Mouse (Mus musculus): ENCODE measurements at regions not wholly inside any gene's neighbourhood (a gene's known extent, or its start where the extent isn't known, plus 50 kb on each side); places are given as distances from the start of the nearest gene placed in this dataset.

- no peak overlapping the region for H3K27ac ChIP-seq (replicated peaks; ENCODE audit: low read depth, low read length)
- 69% methylated on average over 5 of the region's 5 CpGs for WGBS
- no peak overlapping the region for H3K4me3 ChIP-seq (replicated peaks; ENCODE audit: low read length)
- no peak for DNase-seq (ENCODE audit: low spot score)
- no peak for ATAC-seq (ENCODE audit: low FRiP score, low read depth)
- no peaks in the 10 kb centered on the region for H3K4me1 ChIP-seq (ENCODE audit: control insufficient read depth, insufficient read depth, low read length)
- no peaks in the 10 kb centered on the region for H3K36me3 ChIP-seq (ENCODE audit: control insufficient read depth, insufficient read depth, low read length)
- H3K4me2 ChIP-seq (replicated peaks; ENCODE audit: low read depth, low read length, severe bottlenecking) = no peak overlapping the region
- no peaks in the 10 kb centered on the region for H3K27me3 ChIP-seq (ENCODE audit: control insufficient read depth, insufficient read depth, low read length)
- TF ChIP-seq POLR2A (IDR thresholded peaks at IDR 0.05; ENCODE audit: borderline replicate concordance, extremely low read depth, insufficient read depth, insufficient read length) = no peak
- H3K9ac ChIP-seq (ENCODE audit: low read depth, low read length, severe bottlenecking) = no peak overlapping the region
- no peaks in the 10 kb centered on the region for H3K9me3 ChIP-seq (ENCODE audit: control insufficient read depth, low read length)
Measured at GRCm38 (mm10) chr13:34550130-34550884, 103.0 kb downstream of the Pxdc1 start.

GRCm38 (mm10) chr13:34540646-34541045 is 112.6 kb downstream of the Pxdc1 start:
- ATAC-seq (ENCODE audit: low FRiP score, low read depth) (no peak), DNase-seq (ENCODE audit: low spot score) (no peak)
- 94% methylated on average over 2 of the region's 2 CpGs for WGBS
- TF ChIP-seq POLR2A (IDR thresholded peaks at IDR 0.05; ENCODE audit: borderline replicate concordance, extremely low read depth, insufficient read depth, insufficient read length) = no peak
- Histone ChIP-seq H3K36me3 (ENCODE audit: control insufficient read depth, insufficient read depth, low read length) (no peaks in the 10 kb centered on the region), H3K4me1 (ENCODE audit: control insufficient read depth, insufficient read depth, low read length) (no peaks in the 10 kb centered on the region), H3K4me2 (replicated peaks; ENCODE audit: low read depth, low read length, severe bottlenecking) (no peak overlapping the region), H3K4me3 (replicated peaks; ENCODE audit: low read length) (no peak overlapping the region), H3K27me3 (ENCODE audit: control insufficient read depth, insufficient read depth, low read length) (no peaks in the 10 kb centered on the region), H3K9ac (ENCODE audit: low read depth, low read length, severe bottlenecking) (no peak overlapping the region), H3K27ac (replicated peaks; ENCODE audit: low read depth, low read length) (no peak overlapping the region), H3K9me3 (ENCODE audit: control insufficient read depth, low read length) (no peaks in the 10 kb centered on the region)

- Histone ChIP-seq H3K36me3 (ENCODE audit: control insufficient read depth, insufficient read depth, low read length) (no peaks in the 10 kb centered on the region), H3K4me2 (replicated peaks; ENCODE audit: low read depth, low read length, severe bottlenecking) (no peak overlapping the region), H3K9me3 (ENCODE audit: control insufficient read depth, low read length) (no peaks in the 10 kb centered on the region), H3K4me3 (replicated peaks; ENCODE audit: low read length) (no peak overlapping the region), H3K9ac (ENCODE audit: low read depth, low read length, severe bottlenecking) (no peak overlapping the region), H3K4me1 (ENCODE audit: control insufficient read depth, insufficient read depth, low read length) (no peaks in the 10 kb centered on the region), H3K27me3 (ENCODE audit: control insufficient read depth, insufficient read depth, low read length) (no peaks in the 10 kb centered on the region), H3K27ac (replicated peaks; ENCODE audit: low read depth, low read length) (no peak overlapping the region)
- no peak for TF ChIP-seq POLR2A (IDR thresholded peaks at IDR 0.05; ENCODE audit: borderline replicate concordance, extremely low read depth, insufficient read depth, insufficient read length)
- ATAC-seq (ENCODE audit: low FRiP score, low read depth) (no peak), DNase-seq (ENCODE audit: low spot score) (no peak)
- 72% methylated on average over 2 of the region's 2 CpGs for WGBS
Measured at GRCm38 (mm10) chr13:34533896-34534295, 119.4 kb downstream of the Pxdc1 start.

- Histone ChIP-seq H3K9me3 (ENCODE audit: control insufficient read depth, low read length) (no peaks in the 10 kb centered on the region), H3K27ac (replicated peaks; ENCODE audit: low read depth, low read length) (no peak overlapping the region), H3K36me3 (ENCODE audit: control insufficient read depth, insufficient read depth, low read length) (no peaks in the 10 kb centered on the region), H3K27me3 (ENCODE audit: control insufficient read depth, insufficient read depth, low read length) (no peaks in the 10 kb centered on the region), H3K4me3 (replicated peaks; ENCODE audit: low read length) (no peak overlapping the region), H3K4me2 (replicated peaks; ENCODE audit: low read depth, low read length, severe bottlenecking) (no peak overlapping the region), H3K9ac (ENCODE audit: low read depth, low read length, severe bottlenecking) (no peak overlapping the region), H3K4me1 (ENCODE audit: control insufficient read depth, insufficient read depth, low read length) (no peaks in the 10 kb centered on the region)
- DNase-seq (ENCODE audit: low spot score) = no peak
- 84% methylated on average over 3 of the region's 3 CpGs for WGBS
- TF ChIP-seq POLR2A (IDR thresholded peaks at IDR 0.05; ENCODE audit: borderline replicate concordance, extremely low read depth, insufficient read depth, insufficient read length) = no peak
- no peak for ATAC-seq (ENCODE audit: low FRiP score, low read depth)
Measured at GRCm38 (mm10) chr13:34511332-34511731, 142.0 kb downstream of the Pxdc1 start.

- no peak for TF ChIP-seq POLR2A (IDR thresholded peaks at IDR 0.05; ENCODE audit: borderline replicate concordance, extremely low read depth, insufficient read depth, insufficient read length)
- Histone ChIP-seq H3K9me3 (ENCODE audit: control insufficient read depth, low read length) (no peaks in the 10 kb centered on the region), H3K27ac (replicated peaks; ENCODE audit: low read depth, low read length) (no peak overlapping the region), H3K4me1 (ENCODE audit: control insufficient read depth, insufficient read depth, low read length) (no peaks in the 10 kb centered on the region), H3K4me2 (replicated peaks; ENCODE audit: low read depth, low read length, severe bottlenecking) (no peak overlapping the region), H3K27me3 (ENCODE audit: control insufficient read depth, insufficient read depth, low read length) (no peaks in the 10 kb centered on the region), H3K36me3 (ENCODE audit: control insufficient read depth, insufficient read depth, low read length) (no peaks in the 10 kb centered on the region), H3K4me3 (replicated peaks; ENCODE audit: low read length) (no peak overlapping the region), H3K9ac (ENCODE audit: low read depth, low read length, severe bottlenecking) (no peak overlapping the region)
- WGBS = 58% methylated on average over 2 of the region's 2 CpGs
- DNase-seq (ENCODE audit: low spot score) (no peak), ATAC-seq (ENCODE audit: low FRiP score, low read depth) (no peak)
Measured at GRCm38 (mm10) chr13:34507224-34507623, 146.1 kb downstream of the Pxdc1 start.

Measured in limb, embryonic 14.5 days (tissue).